Mouse (Mus musculus) adrenal gland, postnatal 4 days (tissue): ENCODE measurements around the gene Grm6. TPM values are rescaled to one million over a fixed set of nuclear protein-coding genes. Genes with fewer than 3 reads are reported as not detected.

Source experiments
- DNase-seq, 2 experiments: peaks; one replicate each; pipeline ENCODE4 v3.0.0; 2021 to 2022; ENCODE audit warnings: low spot score in 2 of 2, mixed read lengths in 2 of 2
- long read RNA-seq, 2 experiments: library from polyadenylated mRNA; stranded (forward); transcript quantifications; one replicate each; pipeline ENCODE4 v2.0.0; 2021
- total RNA-seq, 2 experiments: library from RNA; stranded (reverse); gene quantifications; 2 replicates each; pipeline ENCODE4 v1.2.3; 2021

Gene Grm6
- total RNA-seq, result not detected
- long read RNA-seq, experiment 1, result 0 reads
- long read RNA-seq, experiment 2, result 0 reads

- no peak for DNase-seq
Measured at GRCm38 (mm10) chr11:50850177-50850735, at the start of gene Grm6. Gene Grm6 (plus strand): TSS chr11:50850685.

- no peak for DNase-seq
Measured at GRCm38 (mm10) chr11:50814233-50814632, 36.3 kb upstream of the Grm6 start.

DNA sequence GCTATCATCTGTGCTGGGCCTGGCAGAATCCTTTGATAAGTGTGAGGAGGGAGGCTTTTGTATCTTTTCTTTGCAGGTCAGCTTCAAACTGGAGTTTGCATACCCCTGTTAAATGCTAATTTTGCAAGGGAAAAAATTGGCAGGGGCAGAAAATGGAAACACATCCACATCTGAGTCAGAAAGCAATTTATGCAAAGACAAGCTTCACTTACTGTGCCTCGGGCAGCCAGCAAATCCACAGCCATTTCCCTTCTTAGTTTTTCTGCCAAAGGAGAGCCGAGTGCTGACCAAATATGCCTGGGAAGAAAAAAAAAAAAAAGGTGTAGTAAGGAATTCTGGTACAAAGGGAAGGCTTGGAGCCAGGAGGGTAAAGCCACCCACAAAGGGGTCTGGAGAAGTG lies 24.3 kb upstream of the Grm6 start:
- DNase-seq, result no peak

DNA sequence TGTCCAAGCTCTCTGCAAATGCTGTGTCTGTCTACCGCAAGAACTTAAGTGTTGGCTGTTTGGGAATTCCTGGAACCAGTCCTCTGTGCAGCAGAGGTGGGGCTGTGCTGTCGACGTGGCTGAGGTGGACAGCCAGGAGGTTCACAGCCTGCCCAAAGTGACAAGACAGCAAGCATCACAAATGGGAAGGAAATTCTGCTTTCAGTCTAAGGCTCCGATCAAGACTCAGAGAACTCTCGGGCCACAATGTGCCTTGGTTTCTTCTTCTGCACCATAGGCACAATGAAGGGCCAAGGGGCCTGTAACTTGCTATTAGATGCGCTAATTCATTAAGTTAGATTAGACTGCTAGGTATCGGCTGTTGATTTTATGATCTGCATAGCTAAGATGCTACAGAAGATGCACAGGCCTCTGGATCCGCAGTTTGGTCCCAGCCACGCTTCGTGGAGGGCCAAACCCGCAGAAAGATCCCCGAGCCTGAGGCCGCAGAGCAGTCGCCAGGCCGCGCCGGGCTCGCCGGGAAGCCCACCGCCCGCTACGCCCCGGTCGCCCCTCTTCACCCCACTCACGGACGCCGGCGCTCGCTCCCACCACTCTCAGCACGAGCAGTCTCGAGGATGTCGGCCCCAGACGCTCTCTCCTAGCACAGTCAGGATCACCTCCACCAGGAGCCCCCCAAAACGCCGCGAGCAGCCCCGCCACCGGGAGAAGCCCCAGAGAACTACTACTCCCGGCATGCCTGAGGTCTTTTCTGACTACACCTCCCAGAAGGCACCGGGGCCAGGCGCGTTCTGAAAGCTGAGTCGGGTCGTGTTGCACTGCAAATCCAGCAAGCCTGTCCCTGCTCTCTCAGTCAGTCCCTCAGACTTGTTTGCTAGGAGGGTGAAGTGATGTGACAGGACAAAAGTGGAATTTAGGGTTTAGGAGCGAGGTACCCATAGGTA lies 23.2 kb upstream of the Grm6 start, which contains the start of gene Zfp354c:
Zfp354c (minus strand) TSS at position 715 of the 944 bp plus-strand sequence.
- DNase-seq, result peak; percentile 60 to 78

DNA sequence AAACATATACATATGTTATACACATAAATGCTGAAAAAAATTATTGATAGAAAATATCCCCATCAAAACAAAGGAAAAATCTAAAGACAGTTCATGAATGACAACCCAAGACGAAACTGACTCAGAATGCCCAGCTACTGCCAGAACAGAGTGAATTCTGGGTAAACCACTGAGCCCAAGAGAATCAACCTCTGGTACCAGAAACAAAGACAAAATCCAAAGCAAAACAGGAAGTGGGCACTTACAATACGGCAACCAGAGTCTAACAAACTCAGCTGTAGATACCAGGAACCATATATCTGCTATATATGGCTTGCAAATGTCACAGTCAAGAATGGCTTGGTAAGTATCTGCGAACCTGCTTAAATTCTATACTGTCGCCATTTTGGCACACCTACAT lies 14.8 kb upstream of the Grm6 start:
- no peak for DNase-seq

DNA sequence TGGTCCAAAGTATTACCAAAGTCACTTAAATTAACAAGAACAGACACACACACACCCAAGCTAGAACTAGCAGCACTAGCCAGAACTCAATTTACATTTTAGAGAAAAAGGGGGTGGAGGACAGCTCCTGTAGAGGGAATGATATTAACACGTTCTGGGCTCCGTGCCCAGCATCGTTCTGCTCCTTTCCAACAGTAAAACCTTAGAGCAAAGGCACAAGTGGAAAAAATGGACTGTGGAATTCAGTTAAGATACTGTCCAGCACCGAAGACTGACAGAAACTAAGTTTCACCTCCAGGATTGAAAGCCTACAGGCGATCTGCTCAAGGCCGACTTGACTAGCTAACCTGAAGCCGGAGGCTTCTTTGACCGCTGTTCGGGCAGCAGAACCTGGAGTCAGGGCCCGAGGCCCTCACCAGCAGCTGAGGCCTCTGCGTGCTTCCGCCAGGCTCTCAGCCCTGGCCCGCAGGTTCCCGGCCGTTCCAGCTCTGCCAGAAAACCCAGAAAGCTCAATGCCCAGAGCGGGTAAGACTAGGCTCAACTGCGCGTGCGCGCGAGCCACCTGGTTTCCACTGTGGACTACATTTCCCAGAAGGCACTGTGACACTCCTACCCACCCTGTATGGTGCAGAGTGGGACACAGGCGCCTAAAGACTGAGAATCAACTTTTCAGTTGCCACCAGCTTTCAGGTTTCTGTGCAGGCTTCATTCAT lies 9.3 kb upstream of the Grm6 start, which contains the start of gene Zfp879:
Zfp879 (minus strand) TSS at position 530 of the 713 bp plus-strand sequence.
- DNase-seq, result peak; percentile 52 to 81

DNA sequence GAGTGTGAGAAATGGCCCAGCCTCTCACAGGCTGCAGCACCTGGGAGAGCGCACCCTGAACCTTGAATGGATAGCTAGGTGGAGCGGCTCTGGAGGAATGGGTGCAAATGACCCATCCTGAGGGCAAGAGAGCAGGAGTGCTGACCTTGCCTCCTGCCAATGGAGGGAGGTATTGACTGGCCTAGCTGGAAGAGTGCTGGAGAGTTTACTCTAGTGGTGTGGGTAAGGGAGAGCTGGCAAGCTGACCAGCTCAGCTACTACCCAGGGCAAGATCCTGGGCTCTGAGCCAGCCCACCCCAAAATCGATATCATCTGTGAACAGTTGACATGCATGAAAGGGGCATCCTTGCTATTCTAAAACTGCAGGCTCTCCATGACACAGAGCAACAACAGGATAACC lies 4.5 kb upstream of the Grm6 start:
- DNase-seq, result no peak

DNA sequence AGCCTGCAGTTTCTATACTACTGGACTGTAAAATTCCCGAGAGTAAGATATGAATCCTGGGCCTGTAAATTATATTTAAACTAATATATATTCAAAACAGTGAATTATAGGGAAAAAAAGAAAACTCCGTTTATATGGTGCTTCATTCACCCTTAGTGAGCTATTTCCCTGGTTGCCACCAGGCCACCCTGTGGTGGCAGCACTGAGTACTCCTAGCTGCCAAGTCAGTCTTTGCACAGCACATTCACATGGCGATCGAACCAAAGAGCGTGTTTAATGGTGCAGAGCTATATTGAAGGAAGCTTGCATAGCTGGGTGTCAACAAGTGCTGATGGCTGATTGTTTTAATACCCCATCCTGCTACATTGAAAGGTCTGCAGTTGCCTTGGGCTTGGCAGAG lies 3.4 kb upstream of the Grm6 start:
- DNase-seq, result no peak

DNA sequence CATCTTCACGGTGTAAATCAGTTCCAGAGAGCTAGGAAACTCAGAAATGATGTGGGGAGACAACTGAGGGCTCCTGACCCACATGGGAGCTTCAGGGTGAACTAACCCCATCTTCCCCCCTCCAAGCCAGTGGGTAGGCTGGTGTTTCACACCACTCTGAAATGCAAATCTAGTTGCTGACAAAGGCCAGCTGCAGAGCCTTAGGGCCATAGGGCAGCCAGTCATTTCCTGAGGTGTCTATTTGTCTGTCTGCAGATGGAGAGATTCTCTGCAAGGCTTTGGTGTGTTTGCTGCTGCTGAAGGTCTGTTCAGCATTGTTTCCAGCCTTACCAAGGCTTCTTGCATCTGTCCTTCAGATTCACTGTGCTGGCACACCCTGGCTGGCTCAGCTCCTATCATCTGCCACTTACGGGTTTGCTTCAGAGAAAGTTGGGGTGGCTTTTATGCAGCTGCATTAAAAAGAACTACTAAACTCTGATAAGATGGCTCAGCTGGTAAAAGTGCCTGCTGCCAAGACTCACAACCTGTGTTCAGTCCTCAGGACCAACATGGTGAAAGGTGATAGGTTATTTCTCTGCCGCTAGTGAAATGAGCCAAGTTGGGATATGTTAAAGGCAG lies 1.9 kb upstream of the Grm6 start:
- DNase-seq, result no peak

GRCm38 (mm10) chr11:50849310-50849709 lies 1.2 kb upstream of the Grm6 start:
- no peak for DNase-seq

- DNase-seq, result no peak
Measured at GRCm38 (mm10) chr11:50850989-50851601, 610 bp downstream of the Grm6 start.

- no peak for DNase-seq
Measured at GRCm38 (mm10) chr11:50878641-50879040, 28.2 kb downstream of the Grm6 start.

DNA sequence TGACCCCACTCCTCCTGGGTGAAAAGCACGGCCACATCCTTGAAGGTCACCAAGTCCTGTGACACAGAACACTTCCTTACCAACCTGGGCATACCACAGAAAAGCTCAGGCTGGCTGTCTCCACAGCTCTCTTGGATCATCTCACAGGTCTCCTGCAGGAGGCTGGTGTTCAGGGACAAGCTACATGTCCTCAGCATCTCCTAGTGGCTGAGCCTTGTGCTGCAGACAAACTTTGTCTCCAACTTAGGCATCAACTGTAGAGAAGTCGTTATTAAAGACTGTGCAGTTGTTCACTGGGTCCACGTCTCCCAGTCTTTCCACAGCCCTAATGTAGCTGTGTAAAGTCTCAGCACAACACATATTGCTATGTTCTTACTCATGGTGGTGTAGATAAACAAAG lies 33.3 kb downstream of the Grm6 start:
- no peak for DNase-seq

DNA sequence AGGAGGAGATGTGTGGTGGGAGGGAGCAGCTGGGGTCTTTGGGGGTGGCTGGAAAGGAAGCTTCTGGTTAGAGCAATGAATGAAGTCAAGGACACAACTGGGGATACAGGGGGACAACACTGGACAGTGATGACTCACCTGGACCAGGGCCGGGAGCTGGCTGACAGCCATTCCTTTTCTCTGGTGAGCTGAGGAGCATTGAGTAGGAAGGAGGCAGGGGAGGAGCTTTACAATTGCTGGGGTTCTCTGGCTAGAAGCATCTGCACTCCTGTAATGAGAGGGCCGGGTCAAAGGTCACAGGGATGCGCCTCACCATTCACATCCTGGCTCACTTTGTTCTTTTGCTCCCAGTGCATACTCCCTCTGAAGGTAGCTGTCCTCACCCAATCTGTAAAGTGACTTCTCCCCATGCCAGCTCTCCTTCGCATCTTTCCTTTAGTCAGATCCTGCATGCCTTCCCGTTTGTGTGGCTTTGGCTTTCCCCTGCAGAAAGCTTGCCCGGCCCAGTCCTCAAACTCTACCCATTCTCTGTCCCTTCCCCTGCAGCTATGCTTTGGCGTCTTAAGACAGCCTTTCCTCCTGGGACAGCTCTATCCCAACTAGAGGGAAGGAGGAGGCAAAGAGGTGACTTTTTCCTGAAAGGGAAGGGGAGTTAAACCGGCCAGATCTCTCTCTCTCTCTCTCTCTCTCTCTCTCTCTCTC lies 35.9 kb downstream of the Grm6 start:
- DNase-seq, result peak; percentile 15 to 19

GRCm38 (mm10) chr11:50886933-50887293 lies 36.4 kb downstream of the Grm6 start:
- DNase-seq, result no peak

DNA sequence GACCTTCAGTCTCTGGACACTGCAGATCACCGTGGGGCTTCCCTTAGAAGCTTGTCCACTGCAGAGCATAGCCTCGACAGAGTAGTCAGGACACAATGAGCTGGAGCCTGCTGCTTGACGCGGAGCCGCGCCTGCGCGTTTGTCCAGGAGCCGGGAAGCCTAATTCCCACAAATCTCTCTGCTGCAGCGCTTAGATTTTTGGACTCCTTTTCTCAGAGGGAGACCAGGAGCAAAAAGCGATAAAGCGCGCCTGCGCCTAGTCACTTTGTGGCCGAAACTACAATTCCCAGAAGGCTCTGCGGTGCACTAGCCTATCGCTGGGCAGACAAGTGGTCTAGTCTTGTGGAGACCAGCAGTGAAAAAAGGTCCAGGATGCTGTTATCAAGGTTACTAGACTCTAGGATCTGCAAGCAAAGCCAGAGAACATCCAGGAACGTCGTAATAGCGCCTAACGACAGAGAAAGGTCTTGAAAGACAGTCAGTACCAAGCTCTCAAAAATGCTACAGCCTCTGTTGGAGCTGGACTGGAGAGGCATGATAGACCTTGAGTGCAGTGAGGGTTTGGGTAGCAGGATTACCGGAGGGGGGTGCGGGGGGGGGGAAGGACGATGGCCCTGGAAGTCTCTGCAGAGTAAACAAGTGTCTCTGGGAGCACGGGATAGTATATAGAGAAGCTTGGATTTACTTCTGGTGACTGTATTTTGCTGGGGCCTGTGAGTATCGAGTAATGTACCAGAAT lies 37.1 kb downstream of the Grm6 start, which contains the start of gene Zfp454:
Zfp454 (minus strand) TSS at position 262 of the 739 bp plus-strand sequence.
- peak; percentile 51 to 79 for DNase-seq

DNA sequence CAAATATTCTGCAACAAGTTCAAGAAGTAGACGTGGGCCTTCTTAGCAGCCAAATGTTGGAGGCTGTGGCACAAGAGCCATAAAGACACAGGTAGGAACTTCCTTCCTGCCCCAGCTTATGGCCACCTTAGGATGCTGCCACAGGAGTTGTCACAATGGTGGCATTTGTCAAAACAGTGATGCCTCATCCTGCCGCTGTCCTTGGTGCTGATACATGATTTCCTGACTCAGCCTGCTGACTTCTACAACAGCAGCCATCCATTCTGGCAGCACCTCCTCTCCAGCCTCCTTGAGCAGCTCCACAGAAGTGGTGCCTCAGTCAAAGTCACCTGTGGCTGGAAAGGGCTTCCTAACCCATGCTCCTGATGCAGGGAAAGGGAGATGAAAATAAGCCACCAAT lies 42.0 kb downstream of the Grm6 start:
- DNase-seq, result no peak

GRCm38 (mm10) chr11:50897359-50897758 lies 46.9 kb downstream of the Grm6 start:
- no peak for DNase-seq

DNA sequence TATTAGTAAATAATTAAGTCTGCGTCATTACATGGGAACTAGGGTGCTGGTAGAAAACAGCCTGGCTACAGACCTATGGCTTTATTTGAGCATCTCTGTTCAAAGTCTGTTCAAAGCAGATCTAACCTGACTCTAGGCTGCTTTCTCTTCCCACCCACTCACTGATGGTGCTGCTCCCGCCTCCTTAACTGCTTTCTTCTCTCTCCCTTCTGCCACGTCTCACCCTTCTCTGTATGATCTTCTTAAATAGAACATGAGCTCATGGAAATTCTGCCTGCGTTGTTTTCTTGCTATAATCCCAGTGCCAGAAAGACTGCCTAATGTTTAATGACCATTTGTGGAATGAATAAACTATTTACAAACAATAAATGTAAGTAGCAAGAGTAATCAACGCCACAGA lies 57.7 kb downstream of the Grm6 start:
- DNase-seq, result no peak
